Mouse (Mus musculus) heart, postnatal 10 days (tissue): ENCODE data around the gene Piga. TPM values are rescaled to one million over a fixed set of nuclear protein-coding genes. Genes with fewer than 3 reads are reported as not detected.
A peak's percentile ranks its signal among the peaks of the same experiment; 100 is the strongest.

Source experiments
- DNase-seq, 2 experiments: peaks; one replicate each; pipeline ENCODE4 v3.0.0; 2021
- intact Hi-C: fragments of 180-260 bp; cut with DNase I; formaldehyde crosslinking; loops from one replicate; pipeline ENCODE4 v1.15.1; 2025
- total RNA-seq, 2 experiments: library from RNA; stranded (reverse); gene quantifications; 2 replicates each; pipeline ENCODE4 v1.2.3; 2021

Piga gene
- 1 to 10 TPM; 2.6 to 3.1 TPM for total RNA-seq

- peak; percentile 92 to 95 for DNase-seq
- intact Hi-C loops = no loop called here
These were observed at the start of gene Piga for GRCm38 (mm10) chrX:164419471-164419939. TSS of gene Piga (plus strand) at chrX:164419787.

- intact Hi-C loops = no loop called here
- no peak for DNase-seq
These were observed 49.0 kb upstream of the Piga start for GRCm38 (mm10) chrX:164370576-164370975.

- peak; percentile 54 to 60 for DNase-seq
- intact Hi-C loops = no loop called here
These were observed 46.5 kb upstream of the Piga start, which contains the start of gene Vegfd for GRCm38 (mm10) chrX:164373081-164373480. TSS of gene Vegfd (plus strand) at chrX:164373378.

GRCm38 (mm10) chrX:164374586-164374985 lies 45.0 kb upstream of the Piga start:
- no peak for DNase-seq
- intact Hi-C loops = no loop called here

GRCm38 (mm10) chrX:164379721-164380120 lies 39.9 kb upstream of the Piga start:
- intact Hi-C loops = no loop called here
- no peak for DNase-seq

GRCm38 (mm10) chrX:164381618-164382408 lies 37.8 kb upstream of the Piga start:
- intact Hi-C loops = no loop called here
- peak; percentile 79 to 80 for DNase-seq

GRCm38 (mm10) chrX:164394091-164394490 lies 25.5 kb upstream of the Piga start:
- no peak for DNase-seq
- intact Hi-C loops = loop anchor here (10.0 kb wide), 1 partner anchor 289 kb away; no protein-coding TSS in a partner anchor

- peak in 1 of 2 experiments; percentile 24 for DNase-seq
- intact Hi-C loops = loop anchor here (1.0 to 10.0 kb wide), 3 partner anchors 111 to 294 kb away; no protein-coding TSS in a partner anchor
These were observed 21.1 kb upstream of the Piga start for GRCm38 (mm10) chrX:164398456-164398855.

GRCm38 (mm10) chrX:164405080-164405649 lies 14.4 kb upstream of the Piga start:
- intact Hi-C loops = no loop called here

GRCm38 (mm10) chrX:164406133-164407022 lies 13.2 kb upstream of the Piga start:
- no peak for DNase-seq
- intact Hi-C loops = no loop called here

More at GRCm38 (mm10) chrX:164405080-164405649, 14.4 kb upstream of the Piga start:
- no peak for DNase-seq

GRCm38 (mm10) chrX:164408301-164408927 lies 11.2 kb upstream of the Piga start:
- intact Hi-C loops = no loop called here
- DNase-seq = no peak

GRCm38 (mm10) chrX:164410562-164410961 lies 9.0 kb upstream of the Piga start:
- DNase-seq = no peak
- intact Hi-C loops = no loop called here

- intact Hi-C loops = no loop called here
- no peak for DNase-seq
These were observed 2.8 kb upstream of the Piga start for GRCm38 (mm10) chrX:164416803-164417202.

GRCm38 (mm10) chrX:164418008-164418407 lies 1.6 kb upstream of the Piga start:
- no peak for DNase-seq
- intact Hi-C loops = no loop called here

GRCm38 (mm10) chrX:164419955-164420354 lies 368 bp downstream of the Piga start:
- DNase-seq = no peak
- intact Hi-C loops = loop anchor here (10.0 kb wide), 1 partner anchor 345 kb away; the partner anchor contains the start of gene Siah1b

- no peak for DNase-seq
- intact Hi-C loops = loop anchor here (10.0 kb wide), 1 partner anchor 346 kb away; the partner anchor contains the start of gene Siah1b
These were observed 931 bp downstream of the Piga start for GRCm38 (mm10) chrX:164420518-164420917.

GRCm38 (mm10) chrX:164424821-164425220 lies 5.2 kb downstream of the Piga start:
- intact Hi-C loops = loop anchor here (10.0 kb wide), 1 partner anchor 350 kb away; the partner anchor contains the start of gene Siah1b
- DNase-seq = no peak

GRCm38 (mm10) chrX:164427295-164427694 lies 7.7 kb downstream of the Piga start:
- intact Hi-C loops = loop anchor here (10.0 kb wide), 1 partner anchor 352 kb away; the partner anchor contains the start of gene Siah1b

GRCm38 (mm10) chrX:164428224-164428623 lies 8.6 kb downstream of the Piga start:
- intact Hi-C loops = loop anchor here (10.0 kb wide), 1 partner anchor 353 kb away; the partner anchor contains the start of gene Siah1b
- no peak for DNase-seq

More at GRCm38 (mm10) chrX:164427295-164427694, 7.7 kb downstream of the Piga start:
- no peak for DNase-seq

- DNase-seq = no peak
- intact Hi-C loops = no loop called here
These were observed 11.0 kb downstream of the Piga start for GRCm38 (mm10) chrX:164430621-164431020.
